Mouse (Mus musculus) kidney, embryonic 15.5 days (tissue): ENCODE measurements around the gene Aldh1l1. TPM values are rescaled to one million over a fixed set of nuclear protein-coding genes. Genes with fewer than 3 reads are reported as not detected.

Source experiments
- ATAC-seq: fragments of 200-750 bp; cut with Nextera tagmentation; replicated peaks from 2 replicates; pipeline ENCODE4 v1.8.0; 2017; ENCODE audit warnings: moderate TSS enrichment; ENCODE audit not compliant: low FRiP score
- H3K27ac ChIP-seq: fragments of 300-500 bp; sonication (generic); 2 replicates; pipeline ENCODE4 v1.5.1; 2015; ENCODE audit warnings: mild to moderate bottlenecking, inconsistent platforms
- H3K27me3 ChIP-seq: fragments of 300-500 bp; sonication (generic); 2 replicates; pipeline ENCODE4 v1.6.1; 2015; ENCODE audit warnings: inconsistent platforms
- H3K36me3 ChIP-seq: fragments of 300-500 bp; sonication (generic); 2 replicates; pipeline ENCODE4 v1.6.1; 2015; ENCODE audit warnings: inconsistent platforms
- H3K4me1 ChIP-seq: fragments of 300-500 bp; sonication (generic); 2 replicates; pipeline ENCODE4 v1.6.1; 2015; ENCODE audit warnings: inconsistent platforms
- H3K4me2 ChIP-seq: fragments of 300-500 bp; sonication (generic); 2 replicates; pipeline ENCODE4 v1.6.1; 2015; ENCODE audit warnings: moderate library complexity, mild to moderate bottlenecking, inconsistent platforms
- H3K4me3 ChIP-seq: fragments of 300-500 bp; sonication (generic); replicated peaks from 2 replicates; pipeline ENCODE4 v1.5.1; 2015; ENCODE audit warnings: mild to moderate bottlenecking, inconsistent platforms
- H3K9ac ChIP-seq: fragments of 300-500 bp; sonication (generic); 2 replicates; pipeline ENCODE4 v1.6.1; 2015; ENCODE audit warnings: mild to moderate bottlenecking, inconsistent platforms
- H3K9me3 ChIP-seq: fragments of 300-500 bp; sonication (generic); replicated peaks from 2 replicates; pipeline ENCODE4 v1.6.1; 2016; ENCODE audit warnings: inconsistent platforms
- WGBS: fragments of 180-500 bp; shearing (Covaris S2); methylation state at CpG from one replicate; pipeline ENCODE4 v1.1.7; 2015; ENCODE audit warnings: mixed read lengths; 5-methylcytosine and 5-hydroxymethylcytosine counted together
- polyA plus RNA-seq: library from polyadenylated mRNA; unstranded; fragments of >200 nt; fragmentation: Nextera tagmentation; extraction: Ambion mirVana; gene quantifications from 2 replicates; pipeline ENCODE4 v1.2.1, GENCODE M21; 2015

The Aldh1l1 gene
- polyA plus RNA-seq: 11.2 and 13.8 TPM in 2 replicates

DNA sequence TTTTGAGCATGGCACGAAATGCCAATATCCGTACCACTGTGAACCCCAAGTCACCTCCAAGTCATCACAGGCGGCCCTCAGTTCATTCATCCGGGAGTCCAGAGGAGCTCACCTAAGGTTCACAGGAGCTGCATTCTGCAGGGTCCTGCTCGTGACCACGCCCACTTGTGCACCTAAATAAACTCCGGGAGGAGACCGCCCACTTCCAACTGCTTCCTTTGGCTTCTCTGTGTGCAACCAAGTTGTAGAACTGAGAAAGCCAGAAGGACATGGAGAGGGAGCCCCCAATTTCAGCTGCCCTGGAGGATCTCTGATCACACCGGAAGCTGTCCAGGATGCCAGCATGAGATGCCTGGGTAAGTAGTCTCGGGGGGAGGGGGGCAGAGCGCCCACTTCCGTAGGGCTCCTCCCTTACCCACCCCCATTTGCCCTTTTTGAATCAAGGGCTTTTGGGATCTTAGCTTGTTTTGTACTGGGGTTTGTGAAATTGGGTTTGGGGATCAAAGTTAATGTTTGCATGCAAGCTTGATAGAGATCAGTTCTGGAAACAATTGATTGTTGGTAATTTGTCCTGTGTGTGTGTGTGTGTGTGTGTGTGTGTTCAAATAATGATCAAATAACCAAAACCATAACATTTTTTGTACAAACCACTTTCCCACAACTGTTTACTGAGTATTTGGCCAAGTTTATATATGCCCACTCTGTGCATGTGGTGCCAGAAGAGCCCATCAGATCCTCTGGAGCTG lies at the start of gene Aldh1l1:
Gene Aldh1l1 (plus strand): TSS at position 252 of the 746 bp plus-strand sequence.
- no peaks in the 10 kb centered on the region for H3K27me3 ChIP-seq
- H3K36me3 ChIP-seq: no peaks in the 10 kb centered on the region
- no peak within 1 kb of the TSS for H3K9ac ChIP-seq
- no peak within 1 kb of the TSS for H3K27ac ChIP-seq
- no peak within 1 kb of the TSS for H3K4me3 ChIP-seq
- H3K4me2 ChIP-seq: no peak within 1 kb of the TSS
- ATAC-seq: no peak
- H3K4me1 ChIP-seq: peaks cover 2% of the 10 kb centered on the region; the same call in 1 of the 2 replicates
- no peaks in the 10 kb centered on the region for H3K9me3 ChIP-seq
- 77% methylated on average over 12 of the region's 12 CpGs for WGBS

DNA sequence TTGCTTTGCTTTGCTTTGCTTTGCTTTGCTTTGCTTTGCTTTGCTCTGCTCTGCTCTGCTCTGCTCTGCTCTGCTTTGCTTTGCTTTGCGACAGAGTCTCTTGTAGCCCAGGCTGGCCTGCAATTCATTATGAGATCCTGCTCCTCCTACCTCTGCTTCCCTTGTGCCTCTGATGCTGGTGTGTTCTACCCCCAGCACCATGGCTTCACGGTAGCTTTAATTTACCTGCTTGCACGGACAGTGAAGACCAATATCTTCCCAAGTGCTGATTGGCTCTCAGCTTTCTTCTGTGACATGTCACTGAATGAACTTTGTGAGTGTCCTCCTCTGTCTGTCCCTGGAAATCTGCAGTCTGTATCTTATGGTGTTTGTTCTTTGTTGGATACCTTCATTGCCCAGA lies 49.2 kb upstream of the Aldh1l1 start:
- Histone ChIP-seq H3K9ac (no peak overlapping the region), H3K36me3 (no peaks in the 10 kb centered on the region), H3K27ac (no peak overlapping the region), H3K4me1 (no peaks in the 10 kb centered on the region), H3K9me3 (no peaks in the 10 kb centered on the region), H3K27me3 (no peaks in the 10 kb centered on the region), H3K4me3 (no peak overlapping the region), H3K4me2 (no peak overlapping the region)
- ATAC-seq: no peak
- 86% methylated on average over 3 of the region's 3 CpGs for WGBS

DNA sequence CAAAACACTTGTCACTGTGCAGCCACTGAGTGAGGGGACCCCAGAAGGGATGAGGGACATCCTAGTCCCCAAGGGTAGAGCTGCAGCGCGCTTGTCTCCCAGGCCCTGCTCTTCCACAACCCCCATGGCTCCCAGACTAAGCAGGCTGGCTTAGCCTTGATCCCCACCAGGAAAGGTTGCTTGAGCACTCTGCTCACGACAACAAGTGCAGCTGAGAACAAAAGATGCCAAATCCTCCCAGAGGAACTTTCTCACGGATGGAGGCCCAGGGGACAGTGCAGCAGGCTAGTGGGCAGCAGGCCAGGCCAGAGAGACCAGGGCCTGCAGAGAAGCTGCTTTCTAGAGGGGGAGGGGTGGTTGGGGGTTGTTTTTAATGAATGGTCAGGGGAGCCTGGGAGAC lies 39.3 kb upstream of the Aldh1l1 start:
- Histone ChIP-seq H3K9me3 (no peaks in the 10 kb centered on the region), H3K36me3 (no peaks in the 10 kb centered on the region), H3K4me3 (no peak overlapping the region), H3K9ac (no peak overlapping the region), H3K27ac (no peak overlapping the region), H3K27me3 (no peaks in the 10 kb centered on the region), H3K4me1 (no peaks in the 10 kb centered on the region), H3K4me2 (no peak overlapping the region)
- ATAC-seq: no peak
- WGBS: 60% methylated on average over 4 of the region's 4 CpGs

DNA sequence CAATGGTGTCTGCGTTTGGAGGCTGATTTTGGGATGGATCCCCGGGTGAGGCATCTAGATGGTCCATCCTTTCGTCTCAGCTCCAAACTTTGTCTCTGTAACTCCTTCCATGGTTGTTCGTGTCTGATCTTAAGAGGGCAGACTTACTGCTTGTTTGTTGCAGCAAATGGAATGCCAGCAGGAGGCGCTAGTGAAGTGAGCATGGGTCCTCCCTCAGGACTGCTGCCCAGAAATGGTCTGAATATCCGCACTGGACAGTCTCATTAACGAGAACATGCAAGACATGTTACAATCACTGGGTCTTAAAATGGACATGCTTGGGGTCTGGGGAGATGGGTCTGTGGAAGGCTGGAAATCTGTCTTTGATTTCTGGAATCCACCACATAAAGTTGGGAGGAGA lies 36.0 kb upstream of the Aldh1l1 start:
- Histone ChIP-seq H3K4me3 (no peak overlapping the region), H3K9me3 (no peaks in the 10 kb centered on the region), H3K27ac (no peak overlapping the region), H3K4me1 (no peaks in the 10 kb centered on the region), H3K9ac (no peak overlapping the region), H3K4me2 (no peak overlapping the region), H3K36me3 (no peaks in the 10 kb centered on the region), H3K27me3 (no peaks in the 10 kb centered on the region)
- 29% methylated on average over 7 of the region's 7 CpGs for WGBS
- 0 out of 2 replicates have a peak, but pooled peaks have one; percentile 36 for ATAC-seq

DNA sequence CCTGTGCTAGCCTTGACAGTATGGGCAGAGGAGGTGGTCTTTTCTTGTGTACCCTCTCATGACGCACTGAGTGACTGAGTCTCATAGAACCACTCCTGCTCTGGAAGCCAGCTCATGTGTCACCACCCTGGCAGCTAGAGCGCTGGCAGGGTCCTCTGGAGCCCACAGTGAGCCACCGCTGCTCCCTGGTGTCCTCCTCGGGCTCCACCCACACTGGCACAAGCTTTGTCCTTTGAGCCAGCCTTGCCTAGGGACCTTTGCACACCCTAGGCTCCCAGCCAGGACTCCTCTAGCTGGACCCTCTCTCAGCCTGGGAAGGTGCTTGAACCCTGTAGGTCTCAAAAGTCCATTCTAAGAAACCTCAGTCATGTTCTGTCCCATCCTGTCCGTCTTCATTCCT lies 35.5 kb upstream of the Aldh1l1 start:
- 68% methylated on average over 5 of the region's 5 CpGs for WGBS
- Histone ChIP-seq H3K9me3 (no peaks in the 10 kb centered on the region), H3K27me3 (no peaks in the 10 kb centered on the region), H3K4me2 (no peak overlapping the region), H3K9ac (no peak overlapping the region), H3K36me3 (no peaks in the 10 kb centered on the region), H3K27ac (no peak overlapping the region), H3K4me3 (no peak overlapping the region), H3K4me1 (no peaks in the 10 kb centered on the region)
- ATAC-seq: peak; percentile 58; the same call in 1 of the 2 replicates

DNA sequence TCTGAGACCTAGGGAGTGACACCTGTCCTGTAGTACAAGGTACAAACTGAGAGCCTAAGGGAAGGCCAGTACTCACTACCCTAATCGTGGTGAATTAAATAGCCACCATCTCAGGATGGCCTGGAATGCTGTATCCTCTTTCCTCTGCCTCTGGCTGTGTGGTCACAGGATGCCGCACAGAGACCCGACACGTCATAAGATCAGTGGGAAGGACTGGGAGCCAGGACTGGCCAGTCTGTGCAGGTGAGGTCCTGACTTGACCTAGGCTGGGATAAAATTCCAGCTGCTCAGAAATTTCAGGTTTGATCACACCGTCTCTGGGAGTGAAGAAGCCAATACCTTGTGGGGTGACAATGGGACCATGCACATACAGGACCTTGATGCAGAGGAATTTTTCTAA lies 34.7 kb upstream of the Aldh1l1 start:
- Histone ChIP-seq H3K27ac (no peak overlapping the region), H3K4me1 (no peaks in the 10 kb centered on the region), H3K27me3 (no peaks in the 10 kb centered on the region), H3K4me3 (no peak overlapping the region), H3K4me2 (no peak overlapping the region), H3K9me3 (no peaks in the 10 kb centered on the region), H3K36me3 (no peaks in the 10 kb centered on the region), H3K9ac (no peak overlapping the region)
- 76% methylated on average over 5 of the region's 5 CpGs for WGBS
- ATAC-seq: no peak

DNA sequence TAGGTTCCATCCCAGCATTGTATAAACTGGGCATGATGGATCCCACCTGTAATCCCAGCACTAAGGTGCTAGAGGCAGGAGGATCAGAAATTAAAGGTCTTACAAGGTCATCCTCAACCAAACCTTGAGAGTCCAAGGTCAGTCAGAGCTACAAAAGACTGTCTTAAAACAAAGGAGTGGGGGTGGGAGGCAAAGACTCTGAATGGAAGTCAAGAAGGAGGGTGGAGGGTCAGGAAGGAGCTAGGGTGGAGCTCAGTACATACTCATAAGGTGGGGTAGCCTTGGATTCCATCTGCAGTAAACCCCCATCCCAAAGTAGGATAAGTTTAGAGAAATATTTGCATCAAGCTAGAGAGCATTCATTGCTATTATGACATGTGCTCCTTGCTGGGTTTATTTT lies 33.6 kb upstream of the Aldh1l1 start:
- H3K9ac ChIP-seq: no peak overlapping the region
- no peak for ATAC-seq
- no peak overlapping the region for H3K4me3 ChIP-seq
- H3K36me3 ChIP-seq: no peaks in the 10 kb centered on the region
- H3K4me2 ChIP-seq: no peak overlapping the region
- no peaks in the 10 kb centered on the region for H3K27me3 ChIP-seq
- no peak overlapping the region for H3K27ac ChIP-seq
- H3K9me3 ChIP-seq: no peaks in the 10 kb centered on the region
- no peaks in the 10 kb centered on the region for H3K4me1 ChIP-seq

DNA sequence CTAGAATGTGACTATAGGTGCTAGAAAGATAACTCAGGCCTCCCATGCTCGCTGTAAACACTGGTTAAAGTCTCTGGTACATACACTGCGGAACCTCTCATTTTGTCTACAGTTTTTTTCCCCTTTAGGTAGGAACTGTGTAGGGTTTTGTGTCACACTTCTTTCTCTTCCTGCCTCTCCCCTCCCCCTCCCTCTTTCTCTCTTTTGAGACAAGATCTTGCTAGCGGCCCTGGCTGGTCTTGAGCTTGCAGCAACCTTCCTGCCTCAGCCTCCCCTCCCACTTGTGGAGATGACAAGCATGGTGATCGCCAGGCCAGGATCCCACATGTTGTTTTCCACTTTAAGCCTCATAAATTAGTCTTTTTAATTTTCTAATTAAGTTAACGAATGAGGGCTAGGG lies 32.5 kb upstream of the Aldh1l1 start:
- H3K27me3 ChIP-seq: no peaks in the 10 kb centered on the region
- WGBS: 83% methylated on average over 5 of the region's 5 CpGs

DNA sequence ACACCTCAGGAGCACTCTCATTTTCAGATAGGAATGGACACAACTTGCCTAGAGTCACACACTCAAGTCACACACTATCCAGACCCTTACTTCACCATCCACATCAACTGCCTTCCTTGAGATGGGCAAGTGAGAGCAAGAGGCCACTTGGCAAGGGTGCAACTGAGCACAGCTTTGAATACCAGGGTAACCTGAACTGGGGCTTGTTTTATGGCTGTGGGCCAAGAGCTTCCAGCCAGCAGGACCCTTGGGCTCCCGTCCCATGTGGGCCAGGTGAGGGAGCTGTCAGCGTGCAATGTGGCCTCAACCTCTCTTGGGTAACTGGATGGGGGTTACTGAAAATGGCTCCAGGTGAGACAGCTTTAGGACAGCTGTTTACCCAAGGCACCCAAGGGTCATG lies 28.8 kb upstream of the Aldh1l1 start:
- ATAC-seq: no peak
- 70% methylated on average over 2 of the region's 2 CpGs for WGBS
- H3K4me3 ChIP-seq: no peak overlapping the region
- no peaks in the 10 kb centered on the region for H3K36me3 ChIP-seq
- H3K4me2 ChIP-seq: no peak overlapping the region
- no peak overlapping the region for H3K9ac ChIP-seq
- peaks cover 6% of the 10 kb centered on the region for H3K4me1 ChIP-seq
- no peaks in the 10 kb centered on the region for H3K9me3 ChIP-seq
- H3K27ac ChIP-seq: no peak overlapping the region
- peaks cover 25% of the 10 kb centered on the region for H3K27me3 ChIP-seq

More for the DNA sequence above, 32.5 kb upstream of the Aldh1l1 start:
- Histone ChIP-seq H3K9me3 (no peaks in the 10 kb centered on the region), H3K36me3 (no peaks in the 10 kb centered on the region), H3K4me2 (no peak overlapping the region), H3K9ac (no peak overlapping the region), H3K4me1 (no peaks in the 10 kb centered on the region), H3K4me3 (no peak overlapping the region), H3K27ac (no peak overlapping the region)
- no peak for ATAC-seq

DNA sequence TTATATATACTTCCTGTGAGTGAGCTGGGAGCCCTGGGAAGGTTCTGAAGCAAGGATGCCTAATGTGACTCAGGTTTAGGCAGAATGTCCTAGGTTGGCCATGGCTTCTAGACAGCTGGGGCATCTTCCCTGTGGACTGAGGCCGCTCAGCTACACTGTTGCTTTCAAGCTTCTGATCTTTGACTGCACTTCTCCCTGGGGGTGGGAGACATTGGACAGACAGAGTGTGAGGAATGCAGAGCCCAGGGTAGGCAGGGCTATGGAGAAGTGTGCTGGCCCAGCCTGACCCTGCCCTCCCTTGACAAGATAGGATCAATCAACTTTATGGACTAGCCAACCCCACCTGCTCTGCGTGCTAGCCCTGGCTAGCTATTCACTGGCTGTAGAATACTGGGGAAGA lies 25.0 kb upstream of the Aldh1l1 start:
- H3K9ac ChIP-seq: no peak overlapping the region
- peaks cover 32% of the 10 kb centered on the region for H3K27me3 ChIP-seq
- 36% methylated on average over 2 of the region's 2 CpGs for WGBS
- H3K9me3 ChIP-seq: no peaks in the 10 kb centered on the region
- H3K4me3 ChIP-seq: no peak overlapping the region
- peaks cover 24% of the 10 kb centered on the region for H3K4me1 ChIP-seq
- H3K36me3 ChIP-seq: no peaks in the 10 kb centered on the region
- H3K4me2 ChIP-seq: no peak overlapping the region
- ATAC-seq: no peak
- no peak overlapping the region for H3K27ac ChIP-seq

DNA sequence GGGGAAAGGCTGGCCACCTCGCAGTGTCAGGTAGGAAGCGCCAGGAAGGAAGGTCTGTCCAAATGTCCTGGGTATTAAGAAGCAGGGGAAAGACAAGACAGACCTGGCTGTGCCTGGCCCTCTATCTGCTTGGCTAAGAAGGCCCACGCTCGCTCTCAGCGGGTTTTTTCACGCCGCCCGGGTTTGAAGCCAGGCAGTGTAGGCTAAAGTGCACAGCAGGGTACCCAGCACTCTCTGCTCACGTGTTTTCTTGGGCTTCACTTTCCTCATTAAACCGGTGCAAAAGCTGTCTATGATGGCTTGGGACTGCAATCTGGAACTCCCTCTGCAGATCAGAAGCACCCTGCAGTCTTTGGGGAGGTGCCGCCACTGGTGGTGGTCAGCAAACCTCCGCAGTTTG lies 24.5 kb upstream of the Aldh1l1 start:
- Histone ChIP-seq H3K9me3 (no peaks in the 10 kb centered on the region), H3K4me3 (peak overlapping the region; percentile 71), H3K4me2 (peak overlapping the region; percentile 100), H3K27ac (no peak overlapping the region), H3K9ac (peak overlapping the region; percentile 61; the same call in 1 of the 2 replicates), H3K4me1 (peaks cover 24% of the 10 kb centered on the region), H3K36me3 (no peaks in the 10 kb centered on the region), H3K27me3 (peaks cover 32% of the 10 kb centered on the region)
- WGBS: 13% methylated on average over 12 of the region's 12 CpGs
- no peak for ATAC-seq

DNA sequence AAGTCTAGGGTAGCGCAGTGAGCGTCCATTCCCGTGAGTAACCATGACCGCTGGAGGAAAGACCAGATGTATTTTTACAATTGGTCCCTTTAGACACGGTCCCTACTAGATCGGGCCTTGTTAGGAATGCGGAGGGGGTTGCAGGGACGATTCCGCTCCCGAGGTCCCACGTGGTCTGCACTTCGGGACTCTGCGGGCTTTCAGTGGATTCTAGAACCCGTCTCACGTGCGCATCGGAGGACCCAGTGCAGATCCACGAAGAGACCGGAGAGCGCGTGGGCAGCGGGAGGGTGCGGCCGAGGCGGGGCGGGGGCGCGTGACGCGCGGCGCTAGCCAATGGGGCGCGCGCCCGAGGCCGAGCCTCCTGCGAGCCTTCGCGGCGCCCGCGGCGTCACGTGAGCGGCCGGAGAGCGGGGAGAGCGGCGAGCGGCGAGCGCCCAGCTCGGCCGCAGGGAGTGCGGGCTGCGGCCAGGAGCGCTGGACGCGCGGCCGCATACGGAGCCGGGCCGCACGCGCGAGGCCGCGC lies 24.0 kb upstream of the Aldh1l1 start, which contains the start of gene Klf15:
Gene Klf15 (plus strand): TSS at position 396 of the 526 bp plus-strand sequence.
- peaks cover 2% of the 10 kb centered on the region; the same call in 1 of the 2 replicates for H3K36me3 ChIP-seq
- H3K4me1 ChIP-seq: peaks cover 24% of the 10 kb centered on the region
- H3K9me3 ChIP-seq: no peaks in the 10 kb centered on the region
- peak; percentile 80 for ATAC-seq
- peak within 1 kb of the TSS; percentile 61 for H3K9ac ChIP-seq
- under 1% methylated on average over 64 of the region's 70 CpGs for WGBS
- peak within 1 kb of the TSS; percentile 73 for H3K27ac ChIP-seq
- peak within 1 kb of the TSS; percentile 100 for H3K4me2 ChIP-seq
- peak within 1 kb of the TSS; percentile 71 for H3K4me3 ChIP-seq
- H3K27me3 ChIP-seq: peaks cover 32% of the 10 kb centered on the region
